Mouse (Mus musculus) heart, adult 9 months (tissue): ENCODE measurements at regions not wholly inside any gene's neighbourhood (a gene's known extent, or its start where the extent isn't known, plus 50 kb on each side); places are given as distances from the start of the nearest gene placed in this dataset.

ENCODE experiments used
- DNase-seq, 2 experiments: peaks; one replicate each; pipeline ENCODE4 v3.0.0; 2022; ENCODE audit warnings: low spot score in 2 of 2

DNA sequence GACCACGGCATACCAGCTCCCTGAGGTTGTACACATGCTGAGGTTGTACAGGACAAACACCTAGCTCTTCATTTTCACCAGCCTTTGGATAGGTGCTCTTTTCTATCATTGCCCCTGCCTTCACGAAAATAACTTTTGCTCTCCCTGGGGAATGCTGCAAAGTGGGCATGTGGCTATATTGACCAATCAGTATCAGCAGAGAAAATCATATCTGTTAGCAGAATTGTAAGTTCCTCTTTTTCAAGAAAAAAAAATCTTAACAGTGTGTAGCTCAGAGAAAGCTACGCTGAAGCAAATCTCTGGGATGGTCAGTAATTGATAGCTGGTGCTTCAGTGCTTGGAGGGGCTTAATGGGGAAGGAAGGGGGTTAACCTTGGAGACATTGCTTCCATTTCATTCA, 319.6 kb upstream of the 5930422O12Rik start:
- no peak for DNase-seq

- DNase-seq = no peak
These were observed 313.0 kb upstream of the 5930422O12Rik start for GRCm38 (mm10) chr8:33115271-33116236.

DNA sequence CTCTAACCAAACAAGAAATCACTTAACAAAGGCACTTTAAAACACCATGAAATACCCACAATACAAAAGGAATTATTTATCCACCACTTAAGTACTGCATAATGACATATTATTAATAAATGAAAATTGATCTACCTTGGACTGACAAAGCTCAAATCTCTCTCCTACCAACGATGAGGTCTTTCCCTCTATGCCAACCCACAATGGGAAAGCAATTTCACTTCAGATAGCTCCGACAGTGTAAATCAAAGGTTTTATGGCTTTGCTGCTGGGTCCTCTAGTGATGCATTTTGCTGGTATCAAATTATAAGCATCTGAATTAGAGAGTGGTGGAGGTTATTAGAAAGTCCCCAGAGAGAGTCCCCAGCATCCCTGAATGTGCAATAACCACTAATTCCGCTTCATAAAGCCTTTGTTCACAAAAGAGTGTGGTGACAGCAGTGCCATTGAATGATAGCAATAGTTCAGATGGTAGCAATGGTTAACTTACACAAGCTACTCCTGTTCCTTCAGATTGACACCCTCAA, 305.4 kb upstream of the 5930422O12Rik start:
- no peak for DNase-seq

DNA sequence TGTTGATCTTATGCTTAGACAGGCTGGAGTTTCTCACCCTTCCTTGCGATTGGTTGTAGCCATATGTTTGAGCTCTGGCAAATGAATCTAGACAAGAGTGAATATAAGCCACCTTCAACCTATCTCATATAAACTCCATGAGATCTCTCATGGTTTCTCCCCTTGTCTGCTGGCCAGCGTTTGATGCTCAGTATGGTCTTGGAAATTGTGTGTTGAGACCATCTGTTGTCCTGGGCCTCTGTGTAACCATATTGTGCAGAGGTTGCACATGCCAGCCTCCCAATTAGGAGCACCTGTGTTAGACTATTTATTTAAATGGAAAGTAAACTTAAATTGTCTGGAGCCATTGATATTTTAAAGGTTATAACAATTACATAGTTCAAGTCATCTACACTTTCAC, 301.5 kb upstream of the 5930422O12Rik start:
- no peak for DNase-seq

GRCm38 (mm10) chr8:33138874-33139273, 289.6 kb upstream of the 5930422O12Rik start:
- no peak for DNase-seq

- DNase-seq = no peak
These were observed 288.7 kb upstream of the 5930422O12Rik start for GRCm38 (mm10) chr8:33139850-33140249.

DNA sequence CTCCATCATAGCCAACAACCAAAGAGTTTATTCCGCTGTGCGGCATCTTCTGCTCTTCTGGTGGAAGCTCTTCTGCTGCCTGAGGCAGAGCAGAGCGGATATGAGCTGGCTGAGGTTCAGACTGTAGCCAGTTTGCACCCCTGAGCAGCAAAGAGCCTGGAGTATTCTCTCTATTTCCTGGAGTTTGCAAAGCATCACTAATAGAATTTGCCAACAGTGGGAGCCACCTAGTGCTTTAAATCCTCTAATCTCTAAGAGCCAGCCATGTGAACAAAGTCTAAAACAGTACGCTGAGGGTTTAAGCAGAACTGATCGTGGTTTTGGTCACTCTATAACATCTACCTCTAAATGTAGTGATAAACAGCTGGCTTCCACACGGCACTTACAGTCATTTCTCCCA, 250.9 kb upstream of the 5930422O12Rik start:
- no peak for DNase-seq

GRCm38 (mm10) chr8:33183029-33183428, 245.5 kb upstream of the 5930422O12Rik start:
- no peak for DNase-seq
